Mouse (Mus musculus) embryonic facial prominence, embryonic 12.5 days (tissue): ENCODE results near the gene 2010111I01Rik. TPM values are rescaled to one million over a fixed set of nuclear protein-coding genes. Genes with fewer than 3 reads are reported as not detected.

Source experiments
- ATAC-seq: fragments of 200-750 bp; cut with Nextera tagmentation; 2 replicates; pipeline ENCODE4 v1.8.0; 2017; ENCODE audit not compliant: insufficient number of reproducible peaks, insufficient read depth, low FRiP score, low TSS enrichment
- H3K27ac ChIP-seq: fragments of 300-500 bp; sonication (generic); 2 replicates; pipeline ENCODE4 v1.5.1; 2016; ENCODE audit warnings: mild to moderate bottlenecking
- H3K27me3 ChIP-seq: fragments of 300-500 bp; sonication (generic); 2 replicates; pipeline ENCODE4 v1.6.1; 2016; ENCODE audit warnings: mild to moderate bottlenecking, moderate library complexity
- H3K36me3 ChIP-seq: fragments of 300-500 bp; sonication (generic); 2 replicates; pipeline ENCODE4 v1.6.1; 2016; ENCODE audit warnings: mild to moderate bottlenecking
- H3K4me1 ChIP-seq: fragments of 300-500 bp; sonication (generic); 2 replicates; pipeline ENCODE4 v1.6.1; 2016
- H3K4me2 ChIP-seq: fragments of 300-500 bp; sonication (generic); replicated peaks from 2 replicates; pipeline ENCODE4 v1.6.1; 2016; ENCODE audit warnings: mild to moderate bottlenecking, moderate library complexity
- H3K4me3 ChIP-seq: fragments of 300-500 bp; sonication (generic); 2 replicates; pipeline ENCODE4 v1.5.1; 2016; ENCODE audit warnings: mild to moderate bottlenecking
- H3K9ac ChIP-seq: fragments of 300-500 bp; sonication (generic); 2 replicates; pipeline ENCODE4 v1.6.1; 2016; ENCODE audit warnings: mild to moderate bottlenecking, moderate library complexity
- H3K9me3 ChIP-seq: fragments of 300-500 bp; sonication (generic); 2 replicates; pipeline ENCODE4 v1.6.1; 2016; ENCODE audit warnings: mild to moderate bottlenecking, moderate library complexity
- WGBS: fragments of 180-500 bp; shearing (Covaris S2); methylation state at CpG from one replicate; pipeline ENCODE4 v1.1.7; 2016; 5-methylcytosine and 5-hydroxymethylcytosine counted together
- polyA plus RNA-seq: library from polyadenylated mRNA; unstranded; fragments of >200 nt; fragmentation: Nextera tagmentation; extraction: Ambion mirVana; gene quantifications from 2 replicates; pipeline ENCODE4 v1.2.1, GENCODE M21; 2016

2010111I01Rik gene
- polyA plus RNA-seq, 1 experiment from 2014 or later: 144 TPM

GRCm38 (mm10) chr13:63278796-63279475 is 314.2 kb downstream of the 2010111I01Rik start:
- WGBS: 9% methylated on average over 10 of the region's 10 CpGs
- Histone ChIP-seq H3K4me1 (peaks cover 65% of the 10 kb centered on the region), H3K27ac (peak overlapping the region; percentile 88), H3K27me3 (no peaks in the 10 kb centered on the region), H3K9ac (peak overlapping the region; percentile 57), H3K4me2 (peak overlapping the region; percentile 49), H3K36me3 (peaks cover 18% of the 10 kb centered on the region), H3K4me3 (peak overlapping the region; percentile 30), H3K9me3 (no peaks in the 10 kb centered on the region)
- peak; percentile 75 for ATAC-seq

GRCm38 (mm10) chr13:63279807-63280206 is 315.1 kb downstream of the 2010111I01Rik start:
- peak overlapping the region; percentile 88 for H3K27ac ChIP-seq
- peaks cover 21% of the 10 kb centered on the region for H3K36me3 ChIP-seq
- peak overlapping the region; percentile 38; the same call in 1 of the 2 replicates for H3K9ac ChIP-seq
- peak overlapping the region; percentile 49 for H3K4me2 ChIP-seq
- no peaks in the 10 kb centered on the region for H3K27me3 ChIP-seq
- 41% methylated on average over 8 of the region's 8 CpGs for WGBS
- H3K4me3 ChIP-seq: peak overlapping the region; percentile 30
- peaks cover 60% of the 10 kb centered on the region for H3K4me1 ChIP-seq
- H3K9me3 ChIP-seq: no peaks in the 10 kb centered on the region
- no peak for ATAC-seq

- peak overlapping the region; percentile 34; the same call in 1 of the 2 replicates for H3K9ac ChIP-seq
- ATAC-seq: peak; percentile 81
These were observed 315.7 kb downstream of the 2010111I01Rik start for GRCm38 (mm10) chr13:63280344-63280743.

GRCm38 (mm10) chr13:63281206-63281605 is 316.5 kb downstream of the 2010111I01Rik start:
- H3K36me3 ChIP-seq: peaks cover 34% of the 10 kb centered on the region
- no peaks in the 10 kb centered on the region for H3K9me3 ChIP-seq
- no peak for ATAC-seq
- H3K9ac ChIP-seq: peak overlapping the region; percentile 34; the same call in 1 of the 2 replicates
- H3K27me3 ChIP-seq: no peaks in the 10 kb centered on the region
- peak overlapping the region; percentile 64 for H3K27ac ChIP-seq
- H3K4me3 ChIP-seq: peak overlapping the region; percentile 7; the same call in 1 of the 2 replicates
- peaks cover 58% of the 10 kb centered on the region for H3K4me1 ChIP-seq
- 71% methylated on average over 8 of the region's 8 CpGs for WGBS
- H3K4me2 ChIP-seq: peak overlapping the region; percentile 49

More at GRCm38 (mm10) chr13:63280344-63280743, 315.7 kb downstream of the 2010111I01Rik start:
- Histone ChIP-seq H3K4me2 (peak overlapping the region; percentile 49), H3K36me3 (peaks cover 26% of the 10 kb centered on the region), H3K27me3 (no peaks in the 10 kb centered on the region), H3K4me3 (peak overlapping the region; percentile 7; the same call in 1 of the 2 replicates), H3K27ac (peak overlapping the region; percentile 64; the same call in 1 of the 2 replicates), H3K9me3 (no peaks in the 10 kb centered on the region), H3K4me1 (peaks cover 56% of the 10 kb centered on the region)
- 20% methylated on average over 3 of the region's 3 CpGs for WGBS

- no peaks in the 10 kb centered on the region for H3K27me3 ChIP-seq
- no peaks in the 10 kb centered on the region for H3K9me3 ChIP-seq
- H3K36me3 ChIP-seq: peaks cover 50% of the 10 kb centered on the region
- H3K27ac ChIP-seq: no peak overlapping the region
- no peak overlapping the region for H3K4me2 ChIP-seq
- ATAC-seq: no peak
- no peak overlapping the region for H3K9ac ChIP-seq
- no peak overlapping the region for H3K4me3 ChIP-seq
- peaks cover 50% of the 10 kb centered on the region for H3K4me1 ChIP-seq
These were observed 318.5 kb downstream of the 2010111I01Rik start for GRCm38 (mm10) chr13:63283236-63283635.

GRCm38 (mm10) chr13:63284748-63285147 is 320.1 kb downstream of the 2010111I01Rik start:
- no peak overlapping the region for H3K27ac ChIP-seq
- H3K9me3 ChIP-seq: no peaks in the 10 kb centered on the region
- no peak overlapping the region for H3K4me3 ChIP-seq
- ATAC-seq: no peak
- H3K4me1 ChIP-seq: peaks cover 48% of the 10 kb centered on the region
- no peak overlapping the region for H3K4me2 ChIP-seq
- 93% methylated on average over 3 of the region's 3 CpGs for WGBS
- no peaks in the 10 kb centered on the region for H3K27me3 ChIP-seq
- peaks cover 59% of the 10 kb centered on the region for H3K36me3 ChIP-seq
- no peak overlapping the region for H3K9ac ChIP-seq

- whole genome bisulfite sequencing: 85% methylated on average over 11 of the region's 11 CpGs
- Histone ChIP-seq H3K36me3 (peaks cover 74% of the 10 kb centered on the region), H3K9ac (no peak overlapping the region), H3K4me1 (peaks cover 30% of the 10 kb centered on the region), H3K9me3 (no peaks in the 10 kb centered on the region), H3K27me3 (no peaks in the 10 kb centered on the region), H3K27ac (no peak overlapping the region), H3K4me3 (no peak overlapping the region), H3K4me2 (no peak overlapping the region)
- ATAC-seq: no peak
These were observed 321.9 kb downstream of the 2010111I01Rik start for GRCm38 (mm10) chr13:63286483-63287102.

GRCm38 (mm10) chr13:63289152-63289551 is 324.5 kb downstream of the 2010111I01Rik start:
- Histone ChIP-seq H3K4me2 (no peak overlapping the region), H3K4me3 (no peak overlapping the region), H3K27ac (peak overlapping the region; percentile 59; the same call in 1 of the 2 replicates), H3K9me3 (no peaks in the 10 kb centered on the region), H3K9ac (no peak overlapping the region), H3K36me3 (peaks cover 64% of the 10 kb centered on the region), H3K27me3 (no peaks in the 10 kb centered on the region), H3K4me1 (peaks cover 34% of the 10 kb centered on the region)
- no peak for ATAC-seq
- 29% methylated on average over 4 of the region's 4 CpGs for WGBS

GRCm38 (mm10) chr13:63289687-63290086 is 325.0 kb downstream of the 2010111I01Rik start:
- no peaks in the 10 kb centered on the region for H3K9me3 ChIP-seq
- no peak overlapping the region for H3K9ac ChIP-seq
- H3K4me2 ChIP-seq: no peak overlapping the region
- H3K4me1 ChIP-seq: peaks cover 39% of the 10 kb centered on the region
- no peaks in the 10 kb centered on the region for H3K27me3 ChIP-seq
- 59% methylated on average over 5 of the region's 5 CpGs for WGBS
- peaks cover 66% of the 10 kb centered on the region for H3K36me3 ChIP-seq
- H3K4me3 ChIP-seq: no peak overlapping the region
- H3K27ac ChIP-seq: no peak overlapping the region
- ATAC-seq: no peak

- Histone ChIP-seq H3K4me3 (no peak overlapping the region), H3K27ac (no peak overlapping the region), H3K36me3 (peaks cover 64% of the 10 kb centered on the region), H3K9me3 (no peaks in the 10 kb centered on the region), H3K4me2 (no peak overlapping the region), H3K9ac (no peak overlapping the region), H3K4me1 (peaks cover 42% of the 10 kb centered on the region), H3K27me3 (no peaks in the 10 kb centered on the region)
- ATAC-seq: no peak
- WGBS: 96% methylated on average over 4 of the region's 4 CpGs
These were observed 325.4 kb downstream of the 2010111I01Rik start for GRCm38 (mm10) chr13:63290126-63290525.

GRCm38 (mm10) chr13:63291016-63291415 is 326.3 kb downstream of the 2010111I01Rik start:
- ATAC-seq: no peak
- Histone ChIP-seq H3K9ac (no peak overlapping the region), H3K27me3 (no peaks in the 10 kb centered on the region), H3K4me3 (no peak overlapping the region), H3K4me1 (peaks cover 42% of the 10 kb centered on the region), H3K27ac (no peak overlapping the region), H3K36me3 (peaks cover 57% of the 10 kb centered on the region), H3K9me3 (no peaks in the 10 kb centered on the region), H3K4me2 (no peak overlapping the region)
- 98% methylated on average over 6 of the region's 6 CpGs for WGBS

- peaks cover 61% of the 10 kb centered on the region for H3K36me3 ChIP-seq
- no peaks in the 10 kb centered on the region for H3K27me3 ChIP-seq
- H3K4me3 ChIP-seq: no peak overlapping the region
- no peak overlapping the region for H3K4me2 ChIP-seq
- peaks cover 30% of the 10 kb centered on the region for H3K4me1 ChIP-seq
- 58% methylated on average over 3 of the region's 3 CpGs for WGBS
- peak overlapping the region; percentile 75 for H3K27ac ChIP-seq
- no peaks in the 10 kb centered on the region for H3K9me3 ChIP-seq
- H3K9ac ChIP-seq: no peak overlapping the region
- no peak for ATAC-seq
These were observed 329.0 kb downstream of the 2010111I01Rik start for GRCm38 (mm10) chr13:63293647-63294046.
